Mouse (Mus musculus) limb, embryonic 15.5 days (tissue): ENCODE measurements around the gene Coro2a. TPM values are rescaled to one million over a fixed set of nuclear protein-coding genes. Genes with fewer than 3 reads are reported as not detected.

ENCODE experiments used
- ATAC-seq: fragments of 200-750 bp; cut with Nextera tagmentation; 2 replicates; pipeline ENCODE4 v1.8.0; 2017; ENCODE audit warnings: low read depth, moderate TSS enrichment; ENCODE audit not compliant: insufficient number of reproducible peaks, low FRiP score, low TSS enrichment
- H3K27ac ChIP-seq: fragments of 300-500 bp; sonication (generic); 2 replicates; pipeline ENCODE4 v1.5.1; 2015; ENCODE audit warnings: moderate library complexity, mild to moderate bottlenecking, inconsistent platforms
- H3K27me3 ChIP-seq: fragments of 300-500 bp; sonication (generic); 2 replicates; pipeline ENCODE4 v1.6.1; 2015; ENCODE audit warnings: inconsistent platforms
- H3K36me3 ChIP-seq: fragments of 300-500 bp; sonication (generic); 2 replicates; pipeline ENCODE4 v1.6.1; 2015; ENCODE audit warnings: inconsistent platforms
- H3K4me1 ChIP-seq: fragments of 300-500 bp; sonication (generic); 2 replicates; pipeline ENCODE4 v1.6.1; 2015; ENCODE audit warnings: inconsistent platforms
- H3K4me2 ChIP-seq: fragments of 300-500 bp; sonication (generic); 2 replicates; pipeline ENCODE4 v1.6.1; 2015; ENCODE audit warnings: mild to moderate bottlenecking, inconsistent platforms
- H3K4me3 ChIP-seq: fragments of 300-500 bp; sonication (generic); 2 replicates; pipeline ENCODE4 v1.5.1; 2015; ENCODE audit warnings: mild to moderate bottlenecking, inconsistent platforms
- H3K9ac ChIP-seq: fragments of 300-500 bp; sonication (generic); 2 replicates; pipeline ENCODE4 v1.6.1; 2015; ENCODE audit warnings: inconsistent platforms
- H3K9me3 ChIP-seq: fragments of 300-500 bp; sonication (generic); 2 replicates; pipeline ENCODE4 v1.6.1; 2016; ENCODE audit warnings: inconsistent platforms
- WGBS: fragments of 180-500 bp; shearing (Covaris S2); methylation state at CpG from one replicate; pipeline ENCODE4 v1.1.7; 2015; 5-methylcytosine and 5-hydroxymethylcytosine counted together
- polyA plus RNA-seq: library from polyadenylated mRNA; unstranded; fragments of >200 nt; fragmentation: Nextera tagmentation; extraction: Ambion mirVana; gene quantifications from 2 replicates; pipeline ENCODE4 v1.2.1, GENCODE M21; 2015

Coro2a gene
- polyA plus RNA-seq, 1 experiment from 2014 or later: 3.5 TPM

DNA sequence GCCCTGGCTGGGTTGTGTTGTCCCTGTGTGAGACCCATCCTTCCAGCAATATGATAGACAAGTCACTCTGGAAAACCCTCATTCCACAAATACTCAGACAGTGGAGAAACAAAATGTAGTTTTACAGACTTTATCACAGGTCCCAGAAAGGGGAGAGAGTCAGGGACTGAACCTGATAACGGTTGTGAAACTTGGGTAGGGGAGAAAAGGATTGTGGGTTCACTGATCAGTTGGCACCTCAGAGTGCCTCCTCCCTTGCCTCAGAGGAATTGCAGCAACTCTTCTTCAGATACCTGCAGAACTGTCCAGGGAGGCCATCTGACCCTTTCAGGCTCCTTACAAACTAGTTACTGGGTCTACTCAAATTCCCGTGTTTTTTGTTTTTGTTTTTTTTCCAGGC lies 30.5 kb upstream of the Coro2a start:
- 54% methylated on average over 2 of the region's 2 CpGs for WGBS
- Histone ChIP-seq H3K36me3 (no peaks in the 10 kb centered on the region), H3K4me1 (peaks cover 8% of the 10 kb centered on the region; the same call in 1 of the 2 replicates), H3K4me2 (no peak overlapping the region), H3K9me3 (no peaks in the 10 kb centered on the region), H3K9ac (no peak overlapping the region), H3K27ac (no peak overlapping the region), H3K4me3 (no peak overlapping the region), H3K27me3 (no peaks in the 10 kb centered on the region)
- ATAC-seq: no peak

DNA sequence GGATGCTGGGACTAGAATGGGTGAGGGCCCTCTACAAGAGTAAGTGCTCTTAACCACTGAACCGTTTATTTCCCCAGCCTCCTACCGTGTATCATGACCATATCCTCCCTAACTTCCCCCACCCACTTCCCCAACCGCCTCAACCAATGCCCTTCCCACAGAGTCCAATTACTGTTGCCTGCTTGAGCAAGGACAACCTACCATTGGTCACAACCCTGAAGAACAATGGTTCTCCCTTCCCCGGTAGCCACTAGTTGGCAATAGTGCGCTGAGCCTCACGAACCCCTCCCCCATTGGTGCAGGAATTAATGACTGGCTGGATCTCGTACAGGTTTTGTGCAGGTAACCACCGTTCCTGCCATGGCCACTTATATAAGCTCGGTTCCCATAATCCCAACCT lies 28.4 kb upstream of the Coro2a start:
- 53% methylated on average over 9 of the region's 9 CpGs for WGBS
- Histone ChIP-seq H3K4me1 (peaks cover 8% of the 10 kb centered on the region; the same call in 1 of the 2 replicates), H3K9me3 (no peaks in the 10 kb centered on the region), H3K27ac (no peak overlapping the region), H3K9ac (no peak overlapping the region), H3K27me3 (no peaks in the 10 kb centered on the region), H3K36me3 (no peaks in the 10 kb centered on the region), H3K4me2 (no peak overlapping the region), H3K4me3 (no peak overlapping the region)
- ATAC-seq: no peak

DNA sequence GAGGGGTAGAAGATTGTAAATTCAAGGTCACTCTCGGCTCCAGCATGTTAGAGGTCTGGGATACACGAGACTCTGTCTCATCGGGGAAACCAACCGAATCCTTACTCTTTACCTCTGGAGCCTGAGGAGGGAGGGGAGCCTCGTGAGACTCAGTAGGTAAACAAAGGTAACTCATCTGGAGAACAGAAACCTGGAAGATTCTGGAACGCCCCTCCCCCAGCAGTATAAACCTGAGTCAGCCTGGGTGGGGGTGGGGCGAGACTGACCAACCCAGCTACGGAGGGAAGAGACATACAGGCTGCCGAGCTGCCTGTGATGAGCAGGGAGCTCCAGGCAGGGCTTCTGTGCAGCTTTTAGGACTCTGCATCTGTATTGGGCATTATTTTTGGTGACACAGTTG lies 26.9 kb upstream of the Coro2a start:
- Histone ChIP-seq H3K4me3 (no peak overlapping the region), H3K9ac (no peak overlapping the region), H3K27me3 (no peaks in the 10 kb centered on the region), H3K4me1 (peaks cover 8% of the 10 kb centered on the region; the same call in 1 of the 2 replicates), H3K9me3 (no peaks in the 10 kb centered on the region), H3K36me3 (no peaks in the 10 kb centered on the region), H3K4me2 (no peak overlapping the region), H3K27ac (no peak overlapping the region)
- 28% methylated on average over 9 of the region's 9 CpGs for WGBS
- no peak for ATAC-seq

DNA sequence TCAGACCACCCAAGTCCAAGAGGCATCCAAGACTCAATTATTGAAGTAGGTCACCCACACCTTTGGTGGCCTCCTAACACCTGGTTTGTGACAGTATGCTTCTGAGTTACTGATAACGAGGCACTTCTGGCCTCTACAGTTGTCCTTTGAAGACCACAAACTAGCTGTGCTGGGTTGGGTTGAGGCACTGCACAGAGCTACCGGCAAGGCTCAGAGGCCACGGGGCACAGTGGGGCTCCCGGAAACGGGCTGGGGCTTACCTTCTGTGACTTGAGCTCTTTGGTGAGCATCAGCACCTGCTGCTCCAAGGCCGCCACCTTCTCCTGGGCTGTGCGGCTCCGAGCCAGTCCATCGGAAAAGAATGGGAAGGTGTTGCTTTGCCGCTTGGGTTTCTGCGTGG lies 26.1 kb upstream of the Coro2a start:
- no peak overlapping the region for H3K4me2 ChIP-seq
- peaks cover 8% of the 10 kb centered on the region; the same call in 1 of the 2 replicates for H3K4me1 ChIP-seq
- H3K9ac ChIP-seq: no peak overlapping the region
- H3K4me3 ChIP-seq: no peak overlapping the region
- H3K36me3 ChIP-seq: no peaks in the 10 kb centered on the region
- H3K27ac ChIP-seq: no peak overlapping the region
- H3K27me3 ChIP-seq: no peaks in the 10 kb centered on the region
- no peaks in the 10 kb centered on the region for H3K9me3 ChIP-seq
- ATAC-seq: no peak
- WGBS: 68% methylated on average over 11 of the region's 11 CpGs

DNA sequence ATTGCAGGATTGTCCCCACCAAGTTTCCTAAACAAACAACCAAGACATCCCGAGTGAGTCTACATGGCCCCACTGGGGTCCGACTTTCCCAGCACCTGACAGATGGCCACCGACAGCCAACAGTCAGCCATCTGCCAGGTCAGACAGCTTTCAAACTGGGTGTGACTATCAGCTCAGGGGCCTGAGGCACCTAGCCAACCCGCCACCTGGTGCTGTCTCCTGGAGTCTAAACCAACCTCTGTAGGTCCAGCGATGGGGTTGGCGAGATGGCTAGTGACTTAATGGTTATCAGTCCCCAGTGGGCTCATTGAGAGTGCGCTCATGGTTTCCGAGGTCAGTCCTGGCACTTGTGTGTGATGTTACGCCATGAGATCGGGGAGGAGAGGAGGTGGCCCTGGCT lies 23.1 kb upstream of the Coro2a start:
- Histone ChIP-seq H3K9me3 (no peaks in the 10 kb centered on the region), H3K9ac (no peak overlapping the region), H3K4me2 (no peak overlapping the region), H3K27me3 (no peaks in the 10 kb centered on the region), H3K36me3 (no peaks in the 10 kb centered on the region), H3K4me1 (peaks cover 8% of the 10 kb centered on the region; the same call in 1 of the 2 replicates), H3K27ac (no peak overlapping the region), H3K4me3 (no peak overlapping the region)
- no peak for ATAC-seq
- WGBS: 84% methylated on average over 10 of the region's 10 CpGs

DNA sequence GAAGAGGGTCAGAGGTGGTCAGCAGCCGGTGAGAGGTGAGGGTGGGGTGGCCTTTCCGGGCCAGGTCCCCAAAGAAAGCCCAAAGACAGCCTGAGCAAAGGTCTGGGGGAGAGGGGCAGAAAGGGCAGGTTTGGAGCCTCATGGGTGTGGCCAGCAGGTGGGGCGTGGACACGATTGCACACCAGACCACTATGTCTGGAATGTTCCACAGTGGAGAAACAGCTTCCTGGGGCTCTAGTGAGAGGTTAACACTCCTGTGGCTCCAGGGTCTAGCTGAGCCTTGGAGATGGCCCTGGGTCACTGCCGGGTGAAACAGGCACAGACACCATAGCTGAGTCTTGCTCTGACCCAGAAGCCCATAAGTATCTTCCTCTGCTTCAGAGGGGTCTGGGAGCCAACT lies 21.0 kb upstream of the Coro2a start:
- no peak overlapping the region for H3K4me2 ChIP-seq
- no peak overlapping the region for H3K9ac ChIP-seq
- H3K4me3 ChIP-seq: no peak overlapping the region
- no peaks in the 10 kb centered on the region for H3K27me3 ChIP-seq
- 0 out of 2 replicates have a peak, but pooled peaks cover 4% of the 10 kb centered on the region for H3K4me1 ChIP-seq
- WGBS: 74% methylated on average over 5 of the region's 5 CpGs
- ATAC-seq: no peak
- no peaks in the 10 kb centered on the region for H3K36me3 ChIP-seq
- H3K9me3 ChIP-seq: no peaks in the 10 kb centered on the region
- no peak overlapping the region for H3K27ac ChIP-seq

DNA sequence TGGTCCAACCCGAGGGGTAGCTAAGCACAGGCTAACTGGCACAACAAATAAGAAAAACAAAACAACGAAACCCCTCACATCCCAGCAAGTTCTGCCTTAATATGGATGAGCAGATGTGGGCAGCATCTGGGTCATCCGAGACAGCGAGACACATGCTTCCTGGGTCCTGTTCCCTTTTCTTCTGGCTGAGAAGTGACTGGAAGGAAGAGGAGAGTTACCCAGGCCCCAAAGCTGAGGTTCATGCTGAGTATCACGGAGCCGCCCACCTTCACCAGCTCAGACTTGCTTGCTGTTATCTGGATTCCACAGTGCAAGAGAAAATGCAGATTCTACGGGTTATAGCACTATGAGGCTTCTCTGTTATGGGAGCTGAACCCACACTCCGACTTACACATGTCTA lies 18.9 kb upstream of the Coro2a start:
- Histone ChIP-seq H3K4me2 (no peak overlapping the region), H3K9ac (no peak overlapping the region), H3K36me3 (no peaks in the 10 kb centered on the region), H3K4me1 (0 out of 2 replicates have a peak, but pooled peaks cover 4% of the 10 kb centered on the region), H3K27me3 (no peaks in the 10 kb centered on the region), H3K27ac (no peak overlapping the region), H3K9me3 (no peaks in the 10 kb centered on the region), H3K4me3 (no peak overlapping the region)
- ATAC-seq: no peak
- WGBS: 74% methylated on average over 8 of the region's 8 CpGs

DNA sequence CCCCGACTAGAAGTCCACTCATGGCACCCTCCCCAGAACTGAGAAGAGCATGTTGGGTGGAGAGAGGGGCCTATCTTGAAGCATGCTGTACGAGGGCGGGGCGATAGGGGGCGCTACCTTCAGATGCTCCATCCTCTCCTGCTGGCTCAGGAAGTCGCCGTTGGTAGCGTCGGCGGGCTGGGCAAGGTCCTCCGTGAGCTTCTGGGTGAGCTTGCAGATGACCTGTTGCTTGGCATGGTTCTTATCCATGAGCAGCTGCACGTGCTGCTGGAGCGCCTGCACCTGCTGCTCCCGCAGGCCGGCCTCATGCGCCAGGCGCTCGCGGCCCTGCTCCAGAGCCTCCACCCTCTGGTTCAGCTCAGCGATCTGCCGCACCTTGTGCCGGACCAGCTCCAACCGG lies 18.3 kb upstream of the Coro2a start:
- Histone ChIP-seq H3K27ac (no peak overlapping the region), H3K27me3 (0 out of 2 replicates have a peak, but pooled peaks cover 4% of the 10 kb centered on the region), H3K4me2 (no peak overlapping the region), H3K4me1 (0 out of 2 replicates have a peak, but pooled peaks cover 4% of the 10 kb centered on the region), H3K9ac (no peak overlapping the region), H3K4me3 (no peak overlapping the region), H3K36me3 (no peaks in the 10 kb centered on the region), H3K9me3 (no peaks in the 10 kb centered on the region)
- no peak for ATAC-seq
- 8% methylated on average over 23 of the region's 23 CpGs for WGBS

DNA sequence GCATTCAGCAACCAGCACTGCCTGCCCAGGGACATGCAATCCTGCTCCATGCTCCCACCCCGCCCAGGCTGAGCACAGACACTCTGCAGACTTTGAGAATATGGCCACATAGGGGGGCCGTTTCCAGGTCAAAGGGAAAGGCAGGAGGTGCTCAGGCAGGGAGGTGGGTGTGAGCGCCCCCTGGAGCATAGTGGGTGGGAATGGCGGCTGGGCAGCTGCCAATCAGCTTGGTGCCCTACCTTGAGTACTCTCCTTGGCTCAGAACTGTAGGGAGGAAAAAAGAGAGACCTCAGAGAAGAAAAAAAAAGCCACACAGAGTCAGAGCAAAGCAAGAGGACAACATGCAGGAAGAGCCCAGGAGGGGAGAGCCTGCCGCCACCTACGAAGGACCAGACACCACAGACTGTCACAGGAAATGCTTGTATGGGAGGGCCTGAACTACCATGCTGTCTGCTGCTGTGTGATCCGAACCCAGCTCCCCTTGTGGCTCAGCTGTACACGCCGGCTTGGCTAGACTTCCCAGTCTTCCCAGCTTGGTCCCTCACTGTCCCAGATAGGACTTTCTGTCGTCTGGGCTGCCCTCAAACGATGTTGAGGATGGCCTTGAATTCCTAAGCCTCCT lies 16.3 kb upstream of the Coro2a start:
- no peaks in the 10 kb centered on the region for H3K9me3 ChIP-seq
- H3K4me3 ChIP-seq: no peak overlapping the region
- H3K36me3 ChIP-seq: no peaks in the 10 kb centered on the region
- H3K27me3 ChIP-seq: 0 out of 2 replicates have a peak, but pooled peaks cover 4% of the 10 kb centered on the region
- WGBS: 65% methylated on average over 11 of the region's 11 CpGs
- no peak for ATAC-seq
- no peak overlapping the region for H3K4me2 ChIP-seq
- no peak overlapping the region for H3K9ac ChIP-seq
- H3K4me1 ChIP-seq: 0 out of 2 replicates have a peak, but pooled peaks cover 4% of the 10 kb centered on the region
- no peak overlapping the region for H3K27ac ChIP-seq

DNA sequence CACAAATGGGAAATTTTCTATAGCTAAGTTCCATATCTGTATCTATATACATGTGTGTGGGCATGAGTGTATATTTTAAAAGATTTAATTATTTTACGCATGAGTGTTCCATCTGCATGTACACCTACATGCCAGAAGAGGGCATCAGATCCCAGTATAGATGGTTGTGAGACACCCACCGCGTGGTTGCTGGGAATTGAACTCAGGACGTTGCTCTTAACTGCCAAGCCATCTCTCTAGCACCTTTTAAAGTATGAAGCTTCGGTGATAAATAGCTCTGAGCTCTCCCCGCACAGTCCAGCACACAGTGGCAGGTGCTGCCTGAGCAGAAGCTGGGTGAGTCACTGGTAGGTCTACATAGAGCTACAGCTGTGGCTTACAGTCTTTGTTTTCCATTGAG lies 15.4 kb upstream of the Coro2a start:
- no peaks in the 10 kb centered on the region for H3K9me3 ChIP-seq
- no peaks in the 10 kb centered on the region for H3K36me3 ChIP-seq
- H3K9ac ChIP-seq: no peak overlapping the region
- H3K27ac ChIP-seq: no peak overlapping the region
- ATAC-seq: no peak
- 0 out of 2 replicates have a peak, but pooled peaks cover 4% of the 10 kb centered on the region for H3K4me1 ChIP-seq
- H3K4me3 ChIP-seq: no peak overlapping the region
- 72% methylated on average over 6 of the region's 6 CpGs for WGBS
- H3K4me2 ChIP-seq: no peak overlapping the region
- 0 out of 2 replicates have a peak, but pooled peaks cover 4% of the 10 kb centered on the region for H3K27me3 ChIP-seq

DNA sequence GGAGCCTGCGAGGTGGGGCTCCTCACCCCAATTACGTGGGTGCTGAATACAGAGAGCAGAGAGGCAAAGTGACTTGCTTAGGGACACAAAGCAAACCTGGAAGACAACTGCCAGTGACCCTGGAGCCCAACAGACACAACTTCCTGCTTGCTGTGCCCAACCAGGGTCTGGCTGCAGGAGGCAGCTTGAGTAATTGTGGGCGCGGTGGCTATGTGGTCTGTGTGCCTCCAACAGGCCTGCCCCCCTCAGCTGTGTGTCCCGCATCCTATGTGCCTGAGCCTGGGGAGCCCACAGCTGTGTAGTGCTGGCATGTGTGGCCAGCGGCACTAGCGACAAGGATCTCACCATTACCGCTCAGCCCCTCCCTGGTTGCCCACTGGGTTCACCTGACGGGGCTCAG lies 12.6 kb upstream of the Coro2a start:
- Histone ChIP-seq H3K9ac (no peak overlapping the region), H3K4me1 (0 out of 2 replicates have a peak, but pooled peaks cover 4% of the 10 kb centered on the region), H3K9me3 (no peaks in the 10 kb centered on the region), H3K27me3 (peaks cover 8% of the 10 kb centered on the region; the same call in 1 of the 2 replicates), H3K4me2 (no peak overlapping the region), H3K4me3 (no peak overlapping the region), H3K36me3 (no peaks in the 10 kb centered on the region), H3K27ac (no peak overlapping the region)
- ATAC-seq: no peak
- 70% methylated on average over 9 of the region's 9 CpGs for WGBS

DNA sequence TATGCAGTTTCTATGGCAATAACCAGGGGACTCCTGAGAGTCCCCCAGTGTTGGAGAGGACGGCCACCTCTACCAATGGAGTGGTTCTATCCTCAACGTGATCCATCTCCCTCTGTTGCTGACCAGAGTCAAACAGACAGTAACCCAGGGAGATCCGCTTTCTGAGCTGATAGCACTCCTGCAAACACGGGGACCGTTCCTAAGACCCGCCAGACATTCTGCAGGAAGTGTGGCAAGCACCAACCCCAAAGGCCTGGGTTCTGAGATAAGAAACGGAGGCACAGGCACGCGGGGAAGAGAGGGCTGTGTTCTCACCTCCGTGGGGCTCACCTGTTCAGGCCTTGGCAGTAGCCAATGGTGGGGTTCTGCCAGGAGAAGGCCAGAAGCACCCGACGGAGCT lies 11.6 kb upstream of the Coro2a start:
- Histone ChIP-seq H3K4me1 (0 out of 2 replicates have a peak, but pooled peaks cover 4% of the 10 kb centered on the region), H3K27ac (no peak overlapping the region), H3K36me3 (no peaks in the 10 kb centered on the region), H3K9me3 (no peaks in the 10 kb centered on the region), H3K9ac (no peak overlapping the region), H3K27me3 (peaks cover 8% of the 10 kb centered on the region; the same call in 1 of the 2 replicates), H3K4me2 (no peak overlapping the region), H3K4me3 (no peak overlapping the region)
- 77% methylated on average over 12 of the region's 12 CpGs for WGBS
- no peak for ATAC-seq
